Mouse (Mus musculus) forebrain, embryonic 14.5 days (tissue): ENCODE results near the gene Olfr1360. TPM values are rescaled to one million over a fixed set of nuclear protein-coding genes. Genes with fewer than 3 reads are reported as not detected.

ENCODE experiments used
- ATAC-seq: fragments of 200-750 bp; cut with Nextera tagmentation; 2 replicates; pipeline ENCODE4 v1.8.0; 2017; ENCODE audit warnings: mild to moderate bottlenecking, moderate library complexity
- DNase-seq: peaks from one replicate; pipeline ENCODE4 v3.0.0-alpha.2; 2015; ENCODE audit warnings: low spot score
- H3K27ac ChIP-seq: fragments of 300-500 bp; sonication (generic); 2 replicates; pipeline ENCODE4 v1.5.1; 2014; ENCODE audit warnings: low read depth, mild to moderate bottlenecking, control low read depth, low read length, moderate library complexity
- H3K27me3 ChIP-seq: fragments of 300-500 bp; sonication (generic); replicated peaks from 2 replicates; pipeline ENCODE4 v1.6.1; 2014; ENCODE audit warnings: low read length, control low read depth, mixed read lengths; ENCODE audit not compliant: control insufficient read depth, insufficient read depth
- H3K36me3 ChIP-seq: fragments of 300-500 bp; sonication (generic); 2 replicates; pipeline ENCODE4 v1.6.1; 2014; ENCODE audit warnings: low read length, control low read depth; ENCODE audit not compliant: control insufficient read depth, insufficient read depth
- H3K4me1 ChIP-seq: fragments of 300-500 bp; sonication (generic); 2 replicates; pipeline ENCODE4 v1.6.1; 2014; ENCODE audit warnings: antibody characterized with exemption, low read length, control low read depth; ENCODE audit not compliant: control insufficient read depth, insufficient read depth
- H3K4me2 ChIP-seq: fragments of 300-500 bp; sonication (generic); 2 replicates; pipeline ENCODE4 v1.6.1; 2014; ENCODE audit warnings: mild to moderate bottlenecking, control low read depth, low read length
- H3K4me3 ChIP-seq: fragments of 300-500 bp; sonication (generic); 2 replicates; pipeline ENCODE4 v1.5.1; 2014; ENCODE audit warnings: low read depth, low read length, control low read depth
- H3K9ac ChIP-seq: fragments of 300-500 bp; sonication (generic); 2 replicates; pipeline ENCODE4 v1.6.1; 2014; ENCODE audit warnings: mild to moderate bottlenecking, low read length, control low read depth, moderate library complexity
- H3K9me3 ChIP-seq: fragments of 300-500 bp; sonication (generic); replicated peaks from 2 replicates; pipeline ENCODE4 v1.6.1; 2016; ENCODE audit warnings: low read length, control low read depth, mixed read lengths; ENCODE audit not compliant: control insufficient read depth
- WGBS: fragments of 180-500 bp; shearing (Covaris S2); extraction: QIAGEN DNeasy Blood & Tissue Kit; methylation state at CpG from one replicate; pipeline ENCODE4 v1.1.7; 2014; 5-methylcytosine and 5-hydroxymethylcytosine counted together
- microRNA-seq: library from miRNA; unstranded; fragments of <30 nt; microRNA quantifications from one replicate; pipeline ENCODE4, GENCODE M21; 2016
- polyA plus RNA-seq: library from polyadenylated mRNA; unstranded; fragments of >200 nt; fragmentation: Nextera tagmentation; extraction: Ambion mirVana; gene quantifications from 2 replicates; pipeline ENCODE4 v1.2.1, GENCODE M21; 2014

Gene Olfr1360
- polyA plus RNA-seq, 1 experiment from 2014 or later, result not detected

- Histone ChIP-seq H3K27me3 (no peaks in the 10 kb centered on the region), H3K4me3 (no peak within 1 kb of the TSS), H3K36me3 (no peaks in the 10 kb centered on the region), H3K27ac (no peak within 1 kb of the TSS), H3K9me3 (no peaks in the 10 kb centered on the region), H3K4me2 (no peak within 1 kb of the TSS), H3K9ac (no peak within 1 kb of the TSS), H3K4me1 (no peaks in the 10 kb centered on the region)
- DNase-seq (no peak), ATAC-seq (no peak)
These were observed 20.6 kb upstream of the Olfr1360 start, which contains the start of gene Olfr1359 for GRCm38 (mm10) chr13:21697811-21698210. TSS of gene Olfr1359 (plus strand) at chr13:21698111.

GRCm38 (mm10) chr13:21663286-21663685, 13.9 kb downstream of the Olfr1360 start, which contains the start of gene Olfr1361:
TSS of gene Olfr1361 (minus strand) at chr13:21663386.
- Histone ChIP-seq H3K9me3 (no peaks in the 10 kb centered on the region), H3K27me3 (no peaks in the 10 kb centered on the region), H3K36me3 (no peaks in the 10 kb centered on the region), H3K4me2 (no peak within 1 kb of the TSS), H3K27ac (no peak within 1 kb of the TSS), H3K4me1 (no peaks in the 10 kb centered on the region), H3K4me3 (no peak within 1 kb of the TSS), H3K9ac (no peak within 1 kb of the TSS)
- DNase-seq (no peak), ATAC-seq (no peak)
- 85% methylated on average over 2 of the region's 2 CpGs for WGBS

GRCm38 (mm10) chr13:21642418-21642817, 34.8 kb downstream of the Olfr1360 start, which contains the start of gene Olfr11:
TSS of gene Olfr11 (minus strand) at chr13:21642518.
- DNase-seq (no peak), ATAC-seq (no peak)
- H3K4me1 ChIP-seq, result no peaks in the 10 kb centered on the region
- H3K9me3 ChIP-seq, result no peaks in the 10 kb centered on the region
- 86% methylated on average over 2 of the region's 2 CpGs for WGBS
- no peak within 1 kb of the TSS for H3K27ac ChIP-seq
- no peak within 1 kb of the TSS for H3K4me3 ChIP-seq
- no peaks in the 10 kb centered on the region for H3K27me3 ChIP-seq
- no peak within 1 kb of the TSS for H3K9ac ChIP-seq
- H3K4me2 ChIP-seq, result no peak within 1 kb of the TSS
- H3K36me3 ChIP-seq, result no peaks in the 10 kb centered on the region

Small RNA genes within 50 kb of the gene (microRNA-seq; reads per million reads assigned to microRNA genes)
- gene Gm44357 (not detected), gene Gm44367 (not detected)

Other genes starting within 250 kb of the Olfr1360 start
- gene Pgbd1, start 236.3 kb downstream of the Olfr1360 start, polyA plus RNA-seq, result 3.5 and 3.7 TPM in 2 replicates
- gene Zscan26, start 223.7 kb downstream of the Olfr1360 start, polyA plus RNA-seq, result 10.4 TPM in 2 replicates
- 3.8 TPM in 2 replicates for gene Nkapl, start 208.9 kb downstream of the Olfr1360 start, polyA plus RNA-seq
- gene Zkscan4, start 198.5 kb downstream of the Olfr1360 start, polyA plus RNA-seq, result 7.5 and 8.2 TPM in 2 replicates
- gene Gm10065, start 198.0 kb downstream of the Olfr1360 start, polyA plus RNA-seq, result not detected in 2 replicates
- gene AK157302, start 182.2 kb downstream of the Olfr1360 start, polyA plus RNA-seq, result 0.36 and 0.78 TPM in 2 replicates
- 5.1 and 6.2 TPM in 2 replicates for gene Gm11273, start 176.0 kb downstream of the Olfr1360 start, polyA plus RNA-seq
- 7.3 and 8.6 TPM in 2 replicates for gene Zkscan8, start 146.3 kb downstream of the Olfr1360 start, polyA plus RNA-seq
- gene Olfr1366, start 134.6 kb downstream of the Olfr1360 start, polyA plus RNA-seq, result 0.10 and 0.20 TPM in 2 replicates
- not detected in 2 replicates for gene Olfr1535, start 117.5 kb downstream of the Olfr1360 start, polyA plus RNA-seq
- not detected in 2 replicates for gene Olfr1364, start 95.6 kb downstream of the Olfr1360 start, polyA plus RNA-seq
- not detected in 2 replicates for gene Olfr1362, start 63.4 kb downstream of the Olfr1360 start, polyA plus RNA-seq
- not detected in 2 replicates for gene Olfr11, start 34.9 kb downstream of the Olfr1360 start, polyA plus RNA-seq
- gene Olfr1361, start 14.0 kb downstream of the Olfr1360 start, polyA plus RNA-seq, result not detected in 2 replicates
- not detected in 2 replicates for gene Olfr1359, start 20.7 kb upstream of the Olfr1360 start, polyA plus RNA-seq
- gene Hist1h2bl, start 38.7 kb upstream of the Olfr1360 start, polyA plus RNA-seq, result 3.7 and 4.2 TPM in 2 replicates
- gene Hist1h2ai, start 39.0 kb upstream of the Olfr1360 start, polyA plus RNA-seq, result 13.2 and 45.9 TPM in 2 replicates
- gene Hist1h3h, start 40.3 kb upstream of the Olfr1360 start, polyA plus RNA-seq, result 7.3 and 11.0 TPM in 2 replicates
- 2.5 and 3.9 TPM in 2 replicates for gene Hist1h2bm, start 44.6 kb upstream of the Olfr1360 start, polyA plus RNA-seq
- gene Hist1h4j, start 57.7 kb upstream of the Olfr1360 start, polyA plus RNA-seq, result 1.7 TPM in 2 replicates
- 2.7 and 4.6 TPM in 2 replicates for gene Hist1h4k, start 73.1 kb upstream of the Olfr1360 start, polyA plus RNA-seq
- gene Hist1h2ak, start 76.4 kb upstream of the Olfr1360 start, polyA plus RNA-seq, result 3.4 and 10.8 TPM in 2 replicates
- 0.90 and 2.5 TPM in 2 replicates for gene Hist1h2bn, start 76.7 kb upstream of the Olfr1360 start, polyA plus RNA-seq
- gene Hist1h1b, start 103.2 kb upstream of the Olfr1360 start, polyA plus RNA-seq, result 11.0 and 11.1 TPM in 2 replicates
- 108 and 166 TPM in 2 replicates for gene Hist1h3i, start 106.0 kb upstream of the Olfr1360 start, polyA plus RNA-seq
- 6.6 TPM in 1 of 2 replicates, not detected in the other for gene Hist1h2an, start 109.8 kb upstream of the Olfr1360 start, polyA plus RNA-seq
- 0.84 and 1.5 TPM in 2 replicates for gene Hist1h2bp, start 110.1 kb upstream of the Olfr1360 start, polyA plus RNA-seq
- gene Hist1h2bq, start 132.8 kb upstream of the Olfr1360 start, polyA plus RNA-seq, result 9.2 and 17.1 TPM in 2 replicates
- not detected in 2 replicates for gene Hist1h2ao, start 133.1 kb upstream of the Olfr1360 start, polyA plus RNA-seq
- gene Hist1h4m, start 134.3 kb upstream of the Olfr1360 start, polyA plus RNA-seq, result not detected in 2 replicates
- 4.6 and 16.7 TPM in 2 replicates for gene Hist1h4n, start 154.8 kb upstream of the Olfr1360 start, polyA plus RNA-seq
- gene Hist1h2ap, start 156.1 kb upstream of the Olfr1360 start, polyA plus RNA-seq, result 2,010 and 3,186 TPM in 2 replicates
- gene Hist1h2br, start 156.3 kb upstream of the Olfr1360 start, polyA plus RNA-seq, result 9.4 and 17.8 TPM in 2 replicates